20 mouse cellular contexts compared by ENCODE assay signal in the genomic region with DNA sequence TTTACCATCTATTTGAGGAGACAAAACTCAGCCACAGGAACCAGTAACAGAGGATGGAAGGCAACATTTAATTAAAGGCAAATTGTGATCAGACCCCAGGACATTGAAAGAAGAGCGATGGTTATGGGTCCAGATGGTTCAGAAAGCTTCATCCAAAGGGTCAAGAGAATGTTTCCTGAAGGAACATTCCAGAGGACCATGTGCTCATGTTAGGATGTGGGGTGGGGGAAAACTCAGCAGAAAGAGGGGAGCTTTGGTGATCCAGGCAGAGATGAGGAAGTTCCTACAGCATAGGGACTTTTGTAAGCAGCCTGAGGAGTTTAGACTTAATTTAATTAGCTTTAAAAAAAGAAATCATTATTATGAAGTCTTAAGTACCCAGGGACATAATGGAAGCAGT. TPM values are rescaled to one million over a fixed set of nuclear protein-coding genes. Genes with fewer than 3 reads are reported as not detected.
A peak's percentile ranks its signal among the peaks of the same experiment; 100 is the strongest.
DNase-seq lines count a peak whose midpoint lies in the region; ATAC-seq and TF ChIP-seq lines count a peak whose summit lies in the region.
"Had no signal": no experiment of that assay in that cellular context is flagged by ENCODE, and none has a peak within 500 bp of the region (broad histone marks: within the 10 kb centered on the region; RNA-seq: fewer than 3 reads in every experiment).

No protein-coding gene starts in this region.

- H3K36me3 ChIP-seq in E14TG2a.4 (ENCODE audit: insufficient read depth, low read length) (peaks cover 35% of the 10 kb centered on the region), ES-Bruce4 (ENCODE audit: control insufficient read depth, insufficient read depth, low read length, poor library complexity, severe bottlenecking) (no peaks in the 10 kb centered on the region), ES-E14 (ENCODE audit: control insufficient read depth, insufficient read depth, low read length, poor library complexity, severe bottlenecking) (peaks cover 3% of the 10 kb centered on the region; the same call in 1 of the 2 replicates)
- no peaks in the 10 kb centered on the region for H3K36me3 ChIP-seq in forebrain, embryonic 16.5 days (ENCODE audit: control insufficient read depth, insufficient read depth)
- H3K36me3 ChIP-seq: embryonic facial prominence, embryonic 10.5 days; embryonic facial prominence, embryonic 12.5 days had no signal

- in situ Hi-C loops in ES-E14 (cut with MboI; ENCODE audit: low sequenced_read_pairs in 2 of 2, unreplicated experiment in 2 of 2), result no loop called here

- TF ChIP-seq EP300 in ES-Bruce4 (IDR thresholded peaks at IDR 0.05; ENCODE audit: insufficient read depth, low read depth, low read length), result no peak

- H3K27ac ChIP-seq in ES-Bruce4 (ENCODE audit: insufficient read depth, low read length), result peak overlapping the region; percentile 99
- peak overlapping the region; percentile 95; the same call in 1 of the 2 replicates for H3K27ac ChIP-seq in ES-E14 (ENCODE audit: insufficient read depth, low read depth, low read length, poor library complexity, severe bottlenecking)
- H3K27ac ChIP-seq in forebrain, embryonic 16.5 days (ENCODE audit: low read length), result no peak overlapping the region
- H3K27ac ChIP-seq: embryonic facial prominence, embryonic 10.5 days; embryonic facial prominence, embryonic 12.5 days; forebrain, embryonic 13.5 days had no signal

- H3K9ac ChIP-seq in ES-Bruce4 (ENCODE audit: low read depth, poor library complexity, severe bottlenecking) (peak overlapping the region; percentile 43; the same call in 1 of the 2 replicates), ES-E14 (ENCODE audit: insufficient read depth, low read depth, low read length, poor library complexity, severe bottlenecking) (peak overlapping the region; percentile 43; the same call in 1 of the 2 replicates)
- no peak overlapping the region for H3K9ac ChIP-seq in forebrain, embryonic 16.5 days (replicated peaks; ENCODE audit: low read depth, low read length)
- H3K9ac ChIP-seq: embryonic facial prominence, embryonic 12.5 days; forebrain, embryonic 13.5 days; forebrain, postnatal 0 days had no signal

- no peaks in the 10 kb centered on the region for H3K27me3 ChIP-seq in E14TG2a.4 (ENCODE audit: insufficient read depth, low read length)
- H3K27me3 ChIP-seq in ES-Bruce4 (ENCODE audit: control insufficient read depth, insufficient read depth, low read length, poor library complexity, severe bottlenecking), result no peaks in the 10 kb centered on the region
- no peaks in the 10 kb centered on the region for H3K27me3 ChIP-seq in forebrain, embryonic 16.5 days (replicated peaks; ENCODE audit: control insufficient read depth, insufficient read depth, low read length)
- H3K27me3 ChIP-seq: embryonic facial prominence, embryonic 12.5 days; forebrain, embryonic 13.5 days had no signal

- H3K4me2 ChIP-seq in forebrain, embryonic 16.5 days (ENCODE audit: low read length), result no peak overlapping the region
- H3K4me2 ChIP-seq: embryonic facial prominence, embryonic 12.5 days; forebrain, embryonic 13.5 days had no signal

- no peak for ATAC-seq in forebrain, embryonic 16.5 days
- ATAC-seq: forebrain, embryonic 13.5 days; forebrain, postnatal 0 days had no signal

- TF ChIP-seq CTCF in E14TG2a.4 (conservative IDR thresholded peaks at IDR 0.05; ENCODE audit: low read length) (no peak), ES-Bruce4 (IDR thresholded peaks at IDR 0.05; ENCODE audit: low read depth, low read length) (no peak)

- H3K4me1 ChIP-seq in E14TG2a.4 (replicated peaks; ENCODE audit: low read depth, low read length), result peaks cover 61% of the 10 kb centered on the region
- H3K4me1 ChIP-seq in ES-Bruce4 (ENCODE audit: control insufficient read depth, insufficient read depth, low read length), result peaks cover 10% of the 10 kb centered on the region
- H3K4me1 ChIP-seq in ES-E14 (ENCODE audit: control insufficient read depth in 2 of 2, insufficient read depth in 2 of 2, low read length in 2 of 2, poor library complexity in 1 of 2), result peaks cover 8 to 11% of the 10 kb centered on the region in 2 experiments
- H3K4me1 ChIP-seq in forebrain, embryonic 16.5 days (replicated peaks; ENCODE audit: control insufficient read depth, insufficient read depth, low read length), result no peaks in the 10 kb centered on the region
- H3K4me1 ChIP-seq: embryonic facial prominence, embryonic 10.5 days; embryonic facial prominence, embryonic 12.5 days; forebrain, embryonic 13.5 days had no signal

- H3K4me3 ChIP-seq in E14TG2a.4 (replicated peaks; ENCODE audit: low read length) (0 out of 2 replicates have a peak overlapping the region, but pooled peaks have one; percentile 35), ES-Bruce4 (ENCODE audit: low read depth, low read length) (no peak overlapping the region), ES-E14 (ENCODE audit: insufficient read depth in 1 of 2, low read depth in 1 of 2, low read length in 2 of 2, poor library complexity in 1 of 2, severe bottlenecking in 1 of 2) (no peak overlapping the region)
- no peak overlapping the region for H3K4me3 ChIP-seq in forebrain, embryonic 16.5 days (replicated peaks; ENCODE audit: low read length)
- H3K4me3 ChIP-seq: embryonic facial prominence, embryonic 10.5 days; embryonic facial prominence, embryonic 12.5 days; forebrain, embryonic 13.5 days had no signal

- peaks cover 24% of the 10 kb centered on the region for H3K9me3 ChIP-seq in E14TG2a.4 (ENCODE audit: low read length)
- H3K9me3 ChIP-seq in ES-Bruce4 (replicated peaks; ENCODE audit: control insufficient read depth, insufficient read depth, low read length, poor library complexity, severe bottlenecking), result no peaks in the 10 kb centered on the region
- H3K9me3 ChIP-seq in ES-E14 (ENCODE audit: control insufficient read depth, insufficient read depth, low read depth, low read length), result no peaks in the 10 kb centered on the region
- H3K9me3 ChIP-seq in forebrain, embryonic 16.5 days (ENCODE audit: control insufficient read depth, low read length), result no peaks in the 10 kb centered on the region
- H3K9me3 ChIP-seq: embryonic facial prominence, embryonic 10.5 days; embryonic facial prominence, embryonic 12.5 days; forebrain, embryonic 13.5 days had no signal

- WGBS in forebrain, embryonic 16.5 days, result 90% methylated on average over 1 of the region's 1 CpGs

- DNase-seq in ES-E14 (ENCODE audit: low read depth, low spot score) (no peak), ZHBTc4 (ENCODE audit: low read depth, low spot score) (peak; percentile 69)
- no peak for DNase-seq in spleen, adult 18-20 months
- DNase-seq in thymus, postnatal 0 days (ENCODE audit: low spot score), result no peak
- DNase-seq: adrenal gland, adult 2 months; adrenal gland, postnatal 10 days; adrenal gland, postnatal 25 days; cerebellum, adult 11 months; cerebellum, adult 18-20 months; cerebellum, adult 8-10 months; cerebellum, adult 9-11 months; cerebellum, postnatal 14 days; cerebellum, postnatal 36 days; forebrain, postnatal 0 days had no signal

- no peak for TF ChIP-seq POLR2A in ES-Bruce4 (IDR thresholded peaks at IDR 0.05; ENCODE audit: insufficient read depth, low read length)

TF ChIP-seq in ES-E14, 5 proteins besides CTCF, POLR2A, EP300 and RAD21:
- no peak for TF ChIP-seq HCFC1 (IDR thresholded peaks at IDR 0.05; ENCODE audit: borderline replicate concordance, insufficient read depth, low read length)
- TF ChIP-seq ZC3H11A (IDR thresholded peaks at IDR 0.05; ENCODE audit: borderline replicate concordance, low read depth, low read length), result no peak
- no peak for TF ChIP-seq CHD2 (IDR thresholded peaks at IDR 0.05; ENCODE audit: low read depth, low read length)
- TF ChIP-seq MAFK (IDR thresholded peaks at IDR 0.05; ENCODE audit: insufficient read depth, low read depth, low read length), result no peak
- no peak for TF ChIP-seq ZNF384 (IDR thresholded peaks at IDR 0.05; ENCODE audit: low read depth, low read length)

RNA-seq across cellular contexts. Expression of gene Klf5, which starts 42.2 kb away (rescaled TPM):
- 122 and 125 TPM in 2 replicates for polyA plus RNA-seq in ES-Bruce4 (2011; ENCODE audit: insufficient read depth, insufficient read length, low read depth, missing spikeins)
- total RNA-seq in ES-E14 (2012; rRNA removed), result 23.2 and 34.7 TPM in 2 replicates
- polyA plus RNA-seq in forebrain, embryonic 16.5 days (2015; fragmentation: Nextera tagmentation; extraction: Ambion mirVana), result 5.1 and 5.5 TPM in 2 replicates
- polyA plus RNA-seq in thymus, postnatal 0 days (2015; fragmentation: Nextera tagmentation; extraction: Ambion mirVana), result 1.6 and 2.3 TPM in 2 replicates

Comparison
In these comparisons a context has a peak if more than half of its experiments do, and no peak if none do; other contexts are left out.
1. RNA of gene Klf5, which starts 42.2 kb away (polyA plus RNA-seq): 122 to 125 TPM in ES-Bruce4; 5.1 to 5.5 TPM in forebrain, embryonic 16.5 days and 1.6 to 2.3 TPM in thymus, postnatal 0 days; every median in the first group is over 10 times any median in the second.